In genomic region chr7:116524577-116524976, GRCm38 (mm10) we compare ENCODE assay signal across 14 mouse cellular contexts. TPM values are rescaled to one million over a fixed set of nuclear protein-coding genes. Genes with fewer than 3 reads are reported as not detected.
DNase-seq lines count a peak whose midpoint lies in the region; ATAC-seq and TF ChIP-seq lines count a peak whose summit lies in the region.
"Had no signal": no experiment of that assay in that cellular context is flagged by ENCODE, and none has a peak within 500 bp of the region (broad histone marks: within the 10 kb centered on the region; RNA-seq: fewer than 3 reads in every experiment).

No protein-coding gene starts in this region.

- H3K9ac ChIP-seq in liver, postnatal 0 days (replicated peaks), result no peak overlapping the region
- H3K9ac ChIP-seq: forebrain, embryonic 12.5 days; heart, embryonic 15.5 days; midbrain, embryonic 15.5 days had no signal

- no peak for TF ChIP-seq POLR2A in lung, adult 2 months (IDR thresholded peaks at IDR 0.05; ENCODE audit: borderline replicate concordance, extremely low read depth, low read depth, low read length)
- TF ChIP-seq POLR2A in myocyte (IDR thresholded peaks at IDR 0.05; ENCODE audit: insufficient read length, low read depth), result no peak
- no peak for TF ChIP-seq POLR2A in thymus, adult 2 months (IDR thresholded peaks at IDR 0.05; ENCODE audit: control insufficient read depth, extremely low read depth, insufficient read depth, low read length, poor library complexity)

- no peaks in the 10 kb centered on the region for H3K36me3 ChIP-seq in liver, postnatal 0 days (replicated peaks; ENCODE audit: insufficient read depth, low read length)
- peaks cover 21% of the 10 kb centered on the region for H3K36me3 ChIP-seq in myocyte (ENCODE audit: control insufficient read depth, insufficient read depth)
- H3K36me3 ChIP-seq in thymus, adult 2 months (ENCODE audit: control insufficient read depth, insufficient read depth, low read length), result no peaks in the 10 kb centered on the region

- no peak overlapping the region for H3K4me2 ChIP-seq in liver, postnatal 0 days (ENCODE audit: low read depth, low read length)
- no peak overlapping the region for H3K4me2 ChIP-seq in myocyte (ENCODE audit: low read depth)
- H3K4me2 ChIP-seq: forebrain, embryonic 12.5 days; heart, embryonic 15.5 days; midbrain, embryonic 15.5 days had no signal

- H3K4me1 ChIP-seq in liver, postnatal 0 days (ENCODE audit: insufficient read depth), result no peaks in the 10 kb centered on the region
- no peaks in the 10 kb centered on the region for H3K4me1 ChIP-seq in lung, adult 2 months (ENCODE audit: control insufficient read depth, insufficient read depth, low read length)
- no peaks in the 10 kb centered on the region for H3K4me1 ChIP-seq in thymus, adult 2 months (replicated peaks; ENCODE audit: control insufficient read depth, insufficient read depth, low read length)
- H3K4me1 ChIP-seq: forebrain, embryonic 12.5 days; heart, embryonic 15.5 days; midbrain, embryonic 15.5 days had no signal

- H3K79me2 ChIP-seq in myocyte (ENCODE audit: control insufficient read depth, insufficient read depth), result no peaks in the 10 kb centered on the region

- H3K9me3 ChIP-seq in liver, postnatal 0 days (ENCODE audit: low read length), result no peaks in the 10 kb centered on the region; the same call in 1 of the 2 replicates
- H3K9me3 ChIP-seq: forebrain, embryonic 12.5 days; heart, embryonic 15.5 days; midbrain, embryonic 15.5 days had no signal

- H3ac ChIP-seq in myocyte (ENCODE audit: control insufficient read depth, insufficient read length), result no peak overlapping the region

- no peaks in the 10 kb centered on the region for H3K27me3 ChIP-seq in liver, postnatal 0 days (ENCODE audit: insufficient read depth, low read length)
- H3K27me3 ChIP-seq in myocyte (ENCODE audit: control insufficient read depth, insufficient read depth, insufficient read length), result no peaks in the 10 kb centered on the region
- no peaks in the 10 kb centered on the region for H3K27me3 ChIP-seq in thymus, adult 2 months (ENCODE audit: control insufficient read depth, insufficient read depth, low read length)
- H3K27me3 ChIP-seq: forebrain, embryonic 12.5 days; heart, embryonic 15.5 days; midbrain, embryonic 15.5 days had no signal

- ATAC-seq in liver, postnatal 0 days, result peak; percentile 47
- ATAC-seq: hindbrain, postnatal 0 days; midbrain, embryonic 15.5 days had no signal

- DNase-seq in liver, postnatal 0 days, result no peak
- DNase-seq in liver (no peak), NIH3T3 (ENCODE audit: low read depth) (peak; percentile 59)
- DNase-seq in lung, adult 2 months, result peak; percentile 67
- no peak for DNase-seq in thymus, adult 2 months
- no peak for DNase-seq in kidney, adult 11 months
- DNase-seq in thymus, postnatal 36 days, result no peak
- DNase-seq: cerebellum, adult 11-12 months; left cerebral cortex, postnatal 4 days had no signal

- H3K27ac ChIP-seq in liver, postnatal 0 days (ENCODE audit: low read depth), result no peak overlapping the region
- no peak overlapping the region for H3K27ac ChIP-seq in thymus, adult 2 months (ENCODE audit: control insufficient read depth, insufficient read depth, low read length)
- H3K27ac ChIP-seq: forebrain, embryonic 12.5 days; heart, embryonic 15.5 days; hindbrain, postnatal 0 days; midbrain, embryonic 15.5 days had no signal

- no peak for TF ChIP-seq EP300 in liver, postnatal 0 days (IDR thresholded peaks at IDR 0.05; ENCODE audit: low read depth)

- no peak for TF ChIP-seq CTCF in liver, postnatal 0 days (IDR thresholded peaks at IDR 0.05; ENCODE audit: low read depth)
- TF ChIP-seq CTCF in lung, adult 2 months (IDR thresholded peaks at IDR 0.05; ENCODE audit: insufficient read depth, low read length), result no peak
- no peak for TF ChIP-seq CTCF in thymus, adult 2 months (IDR thresholded peaks at IDR 0.05; ENCODE audit: borderline replicate concordance, control insufficient read depth, extremely low read depth, insufficient read depth, low read length, poor library complexity)

- 57% methylated on average over 2 of the region's 2 CpGs for WGBS in liver, postnatal 0 days (ENCODE audit: insufficient replicate concordance)
- WGBS in lung, adult 2 months, result 63% methylated on average over 2 of the region's 2 CpGs
- WGBS in thymus, adult 2 months, result 95% methylated on average over 2 of the region's 2 CpGs

- H3K4me3 ChIP-seq in liver, postnatal 0 days (ENCODE audit: low read depth, low read length), result no peak overlapping the region
- no peak overlapping the region for H3K4me3 ChIP-seq in lung, adult 2 months (replicated peaks; ENCODE audit: extremely low read depth, low read depth, low read length)
- no peak overlapping the region for H3K4me3 ChIP-seq in myocyte
- no peak overlapping the region for H3K4me3 ChIP-seq in thymus, adult 2 months (ENCODE audit: control insufficient read depth, insufficient read depth, low read length)
- H3K4me3 ChIP-seq: forebrain, embryonic 12.5 days; heart, embryonic 15.5 days; midbrain, embryonic 15.5 days had no signal

TF ChIP-seq in myocyte, 11 proteins besides CTCF, POLR2A, EP300 and RAD21:
- TF ChIP-seq POLR2AphosphoS2 (IDR thresholded peaks at IDR 0.05; ENCODE audit: insufficient read length, low read depth), result no peak
- TF ChIP-seq MYOG (IDR thresholded peaks at IDR 0.05; ENCODE audit: control insufficient read depth in 1 of 3, insufficient read depth in 1 of 3, insufficient read length in 2 of 3, low read depth in 2 of 3), result peak in 1 of 3 experiments; percentile 9
- TF ChIP-seq SRF (IDR thresholded peaks at IDR 0.05; ENCODE audit: control insufficient read depth, insufficient read length, low read depth), result no peak
- TF ChIP-seq USF1 (IDR thresholded peaks at IDR 0.05; ENCODE audit: low read depth), result no peak
- TF ChIP-seq REST (IDR thresholded peaks at IDR 0.05; ENCODE audit: insufficient read depth, insufficient read length), result no peak
- TF ChIP-seq TCF12 (IDR thresholded peaks at IDR 0.05; ENCODE audit: insufficient read depth, poor library complexity, severe bottlenecking), result no peak
- TF ChIP-seq MAX (IDR thresholded peaks at IDR 0.05; ENCODE audit: low read depth), result no peak
- TF ChIP-seq MYOD1 (IDR thresholded peaks at IDR 0.05; ENCODE audit: control insufficient read depth in 1 of 3, insufficient read length in 2 of 3, low read depth in 2 of 3), result peak in 1 of 3 experiments; percentile 29
- TF ChIP-seq E2F4 (IDR thresholded peaks at IDR 0.05; ENCODE audit: insufficient read depth), result no peak
- peak; percentile 90 for TF ChIP-seq CEBPB (IDR thresholded peaks at IDR 0.05; ENCODE audit: insufficient read depth, poor library complexity, severe bottlenecking)
- no peak for TF ChIP-seq TCF3 (IDR thresholded peaks at IDR 0.05; ENCODE audit: insufficient read length, low read depth)

RNA-seq across cellular contexts. Expression of gene Nucb2, which starts 20.4 kb away (rescaled TPM):
- polyA plus RNA-seq in liver, postnatal 0 days (2015; fragmentation: Nextera tagmentation; extraction: Ambion mirVana), result 4.9 and 6.2 TPM in 2 replicates
- 6.7 and 9.5 TPM in 2 replicates for polyA plus RNA-seq in lung, adult 2 months (2012; rRNA removed)
- 4.5 TPM for polyA plus RNA-seq in myocyte (2012; fragmentation: generic; extraction: Trizol)
- polyA plus RNA-seq in thymus, adult 2 months (2012; rRNA removed), result 0.70 and 1.2 TPM in 2 replicates

Comparison
In these comparisons a context has a peak if more than half of its experiments do, and no peak if none do; other contexts are left out.
1. DNase-seq: peak in NIH3T3 (single experiment) and lung, adult 2 months (single experiment); none in liver, postnatal 0 days (single experiment), liver (single experiment), thymus, adult 2 months (single experiment), kidney, adult 11 months (single experiment) and thymus, postnatal 36 days (0 of 2).